8 mouse cellular contexts compared by ENCODE assay signal in genomic region chr15:64023770-64024719, GRCm38 (mm10). TPM values are rescaled to one million over a fixed set of nuclear protein-coding genes. Genes with fewer than 3 reads are reported as not detected.
A peak's percentile ranks its signal among the peaks of the same experiment; 100 is the strongest.
DNase-seq lines count a peak whose midpoint lies in the region; ATAC-seq and TF ChIP-seq lines count a peak whose summit lies in the region.

No protein-coding gene starts in this region.

- no peak overlapping the region; the same call in 1 of the 2 replicates for H3K9ac ChIP-seq in heart, embryonic 14.5 days (ENCODE audit: low read length)
- no peak overlapping the region for H3K9ac ChIP-seq in limb, embryonic 12.5 days (replicated peaks)
- H3K9ac ChIP-seq in midbrain, postnatal 0 days (replicated peaks; ENCODE audit: low read length, poor library complexity, severe bottlenecking), result no peak overlapping the region

- H3K27ac ChIP-seq in heart, embryonic 14.5 days (replicated peaks in 1 of 2; ENCODE audit: control insufficient read depth in 1 of 2, insufficient read depth in 1 of 2, low read depth in 2 of 2, low read length in 2 of 2), result peak overlapping the region; percentile 26 to 55; a peak in 3 of 4 replicates
- H3K27ac ChIP-seq in limb, embryonic 12.5 days, result no peak overlapping the region
- H3K27ac ChIP-seq in midbrain, postnatal 0 days (ENCODE audit: low read depth, low read length), result 0 out of 2 replicates have a peak overlapping the region, but pooled peaks have one; percentile 38

- peak; percentile 86 for DNase-seq in CD4-positive, CD25-positive, alpha-beta regulatory T cell, adult 2 months (ENCODE audit: low read depth, low spot score)
- DNase-seq in brain, embryonic 14.5 days (ENCODE audit: low read depth), result peak; percentile 76
- no peak for DNase-seq in midbrain, postnatal 0 days (ENCODE audit: low spot score)
- no peak for DNase-seq in layer of hippocampus, adult 8-10 months (ENCODE audit: low spot score in 2 of 2)
- no peak for DNase-seq in frontal cortex, adult 2 months (ENCODE audit: extremely low spot score in 1 of 2, low spot score in 1 of 2)

- peaks cover 14 to 21% of the 10 kb centered on the region in 2 experiments for H3K4me1 ChIP-seq in heart, embryonic 14.5 days (ENCODE audit: control insufficient read depth in 2 of 2, insufficient read depth in 2 of 2, low read length in 2 of 2)
- peaks cover 25% of the 10 kb centered on the region for H3K4me1 ChIP-seq in limb, embryonic 12.5 days (replicated peaks)
- peaks cover 3% of the 10 kb centered on the region for H3K4me1 ChIP-seq in midbrain, postnatal 0 days (ENCODE audit: insufficient read depth, low read length)

- H3K36me3 ChIP-seq in heart, embryonic 14.5 days (ENCODE audit: control insufficient read depth, insufficient read depth, low read length), result peaks cover 4% of the 10 kb centered on the region; the same call in 1 of the 2 replicates
- H3K36me3 ChIP-seq in limb, embryonic 12.5 days, result no peaks in the 10 kb centered on the region
- H3K36me3 ChIP-seq in midbrain, postnatal 0 days (ENCODE audit: insufficient read depth, low read length), result peaks cover 5% of the 10 kb centered on the region; the same call in 1 of the 2 replicates

- no peaks in the 10 kb centered on the region for H3K27me3 ChIP-seq in heart, embryonic 14.5 days (ENCODE audit: control insufficient read depth, insufficient read depth, low read length)
- H3K27me3 ChIP-seq in limb, embryonic 12.5 days, result no peaks in the 10 kb centered on the region
- no peaks in the 10 kb centered on the region for H3K27me3 ChIP-seq in midbrain, postnatal 0 days (ENCODE audit: insufficient read depth, low read length)

- peak overlapping the region; percentile 46 for H3K4me2 ChIP-seq in heart, embryonic 14.5 days (ENCODE audit: low read length)
- H3K4me2 ChIP-seq in limb, embryonic 12.5 days, result peak overlapping the region; percentile 19
- H3K4me2 ChIP-seq in midbrain, postnatal 0 days (ENCODE audit: low read depth, low read length, poor library complexity, severe bottlenecking), result peak overlapping the region; percentile 18

- no peak for TF ChIP-seq POLR2A in brain, embryonic 14.5 days (IDR thresholded peaks at IDR 0.05; ENCODE audit: borderline replicate concordance, extremely low read depth, insufficient read depth, insufficient read length, poor library complexity, severe bottlenecking)

- TF ChIP-seq CTCF in brain, embryonic 14.5 days (IDR thresholded peaks at IDR 0.05; ENCODE audit: borderline replicate concordance, extremely low read depth, insufficient read depth, insufficient read length), result no peak
- no peak for TF ChIP-seq CTCF in midbrain, postnatal 0 days (IDR thresholded peaks at IDR 0.05)

- H3K4me3 ChIP-seq in heart, embryonic 14.5 days (ENCODE audit: control insufficient read depth in 1 of 2, insufficient read depth in 1 of 2, low read depth in 1 of 2, low read length in 2 of 2), result no peak overlapping the region
- no peak overlapping the region for H3K4me3 ChIP-seq in limb, embryonic 12.5 days (replicated peaks)
- no peak overlapping the region for H3K4me3 ChIP-seq in midbrain, postnatal 0 days (ENCODE audit: low read depth, low read length)

- 37% methylated on average over 13 of the region's 13 CpGs for WGBS in heart, embryonic 14.5 days
- 42% methylated on average over 13 of the region's 13 CpGs for WGBS in limb, embryonic 12.5 days
- WGBS in midbrain, postnatal 0 days, result 15% methylated on average over 13 of the region's 13 CpGs

- no peak; the same call in 1 of the 2 replicates for ATAC-seq in heart, embryonic 14.5 days (ENCODE audit: insufficient number of reproducible peaks, insufficient read depth, low FRiP score, low read depth)
- peak; percentile 44; the same call in 1 of the 2 replicates for ATAC-seq in limb, embryonic 12.5 days (ENCODE audit: insufficient number of reproducible peaks, insufficient read depth, low FRiP score, low TSS enrichment, low read depth)
- peak; percentile 54; the same call in 1 of the 2 replicates for ATAC-seq in midbrain, postnatal 0 days (ENCODE audit: low FRiP score)
- ATAC-seq in frontal cortex, adult (ENCODE audit: low TSS enrichment), result no peak

- no peaks in the 10 kb centered on the region for H3K9me3 ChIP-seq in heart, embryonic 14.5 days (ENCODE audit: control insufficient read depth, low read length)
- H3K9me3 ChIP-seq in limb, embryonic 12.5 days, result no peaks in the 10 kb centered on the region
- no peaks in the 10 kb centered on the region for H3K9me3 ChIP-seq in midbrain, postnatal 0 days (ENCODE audit: low read length)

RNA-seq across cellular contexts. Expression of gene Fam49b, which starts 36.2 kb away (rescaled TPM):
- polyA plus RNA-seq in brain, embryonic 14.5 days (2012; rRNA removed), result 86.7 and 109 TPM in 2 replicates
- 59.3 and 60.6 TPM in 2 replicates for polyA plus RNA-seq in heart, embryonic 14.5 days (2014; fragmentation: Nextera tagmentation; extraction: Ambion mirVana)
- polyA plus RNA-seq in limb, embryonic 12.5 days (2016; fragmentation: Nextera tagmentation; extraction: Ambion mirVana), result 72.0 and 75.9 TPM in 2 replicates
- 118 and 165 TPM in 2 replicates for total RNA-seq in midbrain, postnatal 0 days (2014; rRNA removed)
- 137 and 145 TPM in 2 replicates for polyA plus RNA-seq in midbrain, postnatal 0 days (2015; fragmentation: Nextera tagmentation; extraction: Ambion mirVana)
- total RNA-seq in layer of hippocampus, adult 8-10 months (2022), result 100 to 1,000 TPM; 131 to 142 (median 135) TPM
- polyA plus RNA-seq in frontal cortex, adult 2 months (2012; rRNA removed), result 114 and 116 TPM in 2 replicates

Comparison
In these comparisons a context has a peak if more than half of its experiments do, and no peak if none do; other contexts are left out.
1. DNase-seq: peak in CD4-positive, CD25-positive, alpha-beta regulatory T cell, adult 2 months (single experiment) and brain, embryonic 14.5 days (single experiment); none in midbrain, postnatal 0 days (single experiment), layer of hippocampus, adult 8-10 months (0 of 2) and frontal cortex, adult 2 months (0 of 2).
2. ATAC-seq: peak in limb, embryonic 12.5 days (single experiment) and midbrain, postnatal 0 days (single experiment); none in heart, embryonic 14.5 days (single experiment) and frontal cortex, adult (single experiment).
3. Peak in every context shown above with its lines, with median percentiles within 50 percentile points of each other: H3K4me2 ChIP-seq.